Mouse (Mus musculus) mouse trophoblast stem cell (cell line): ENCODE data around the gene Syt14.

Experiments
- in situ Hi-C, 2 experiments: fragments of 300-500 bp; cut with MseI, MboI; formaldehyde crosslinking; loops; 2 replicates in 1 of 2; 3 replicates in 1 of 2; pipeline ENCODE4 v1.15.1; 2025

The Syt14 gene

DNA sequence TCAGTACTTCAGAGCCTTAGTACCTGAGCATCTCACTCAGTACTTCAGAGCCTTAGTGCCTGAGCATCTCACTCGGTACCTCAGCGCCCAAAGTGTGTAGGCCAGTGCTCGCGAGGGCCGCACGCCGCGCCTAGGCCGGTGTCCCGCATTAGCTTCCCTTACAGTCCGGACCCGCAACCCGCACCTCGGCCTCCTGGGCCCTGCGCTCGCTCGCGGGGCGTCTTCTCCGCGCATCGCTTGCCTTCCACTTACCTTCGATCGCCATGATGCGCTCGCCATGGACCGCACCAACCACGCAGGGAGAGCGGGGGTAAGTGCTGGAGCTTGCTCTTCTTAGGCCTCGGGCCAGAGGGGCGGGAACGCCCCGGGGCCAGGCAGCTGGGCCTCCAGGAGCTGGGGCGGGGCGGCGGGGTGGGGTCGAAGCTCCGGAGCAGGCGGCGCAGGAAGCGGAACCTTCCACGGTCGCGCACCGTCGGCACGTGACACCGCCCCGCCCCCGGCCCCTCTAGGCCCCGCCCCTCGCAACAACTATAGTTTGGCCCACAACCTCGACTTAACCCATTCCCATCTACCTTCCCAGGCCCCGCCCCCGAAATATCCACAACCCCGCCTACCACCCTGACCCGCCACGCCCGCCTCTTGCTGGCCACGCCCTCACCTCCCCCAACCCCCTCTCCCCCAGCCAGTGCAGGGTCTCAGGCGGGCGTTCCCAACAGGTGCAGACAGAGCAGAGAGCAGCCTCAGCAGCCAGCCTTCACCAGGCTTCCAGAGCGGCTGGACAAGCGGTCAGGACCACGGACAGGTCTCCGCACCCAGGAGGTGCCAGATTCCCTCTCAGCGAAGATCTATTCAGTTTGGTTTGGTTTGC, at the start of gene Syt14:
Gene Syt14, minus strand, starts transcription at position 405 of the 868 bp plus-strand sequence.
- in situ Hi-C loops: no loop called here

DNA sequence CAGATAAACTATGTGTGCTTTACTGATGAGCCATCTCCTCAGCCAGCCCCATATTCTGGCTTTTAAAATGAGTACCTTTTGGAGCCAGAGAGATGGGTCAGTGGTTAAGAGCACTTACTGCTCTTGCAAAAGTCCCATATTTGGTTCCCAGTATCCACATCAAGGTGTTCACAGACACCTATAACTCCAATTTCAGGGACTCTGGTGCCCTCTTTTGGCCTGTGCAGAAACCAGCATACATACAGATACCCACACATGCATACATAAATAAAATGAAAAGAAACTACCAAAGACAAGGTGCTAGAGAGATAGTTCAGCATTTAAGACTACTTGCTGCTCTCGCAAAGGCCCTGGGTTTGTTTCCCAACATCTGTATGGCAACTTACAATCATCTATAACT, 48.4 kb upstream of the Syt14 start:
- in situ Hi-C loops: no loop called here

DNA sequence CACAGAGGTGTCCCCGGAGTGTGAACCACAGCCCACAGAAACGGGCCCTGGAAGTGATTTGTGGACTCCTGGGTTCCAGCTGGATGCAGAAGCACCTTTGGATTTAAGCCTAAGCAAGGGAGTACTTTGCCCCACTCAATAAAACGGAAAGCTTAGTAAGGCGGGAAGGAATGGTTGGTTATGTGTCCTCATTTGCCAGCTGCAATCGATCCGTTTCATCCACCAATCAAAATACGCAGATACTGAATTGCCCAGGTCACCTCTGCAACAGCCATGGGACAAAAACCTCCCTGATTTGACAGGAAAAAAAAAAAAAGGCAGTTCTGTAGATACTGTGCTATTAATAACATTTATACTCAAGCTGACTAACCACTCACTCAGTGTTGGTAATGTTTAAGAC, 47.5 kb upstream of the Syt14 start:
- in situ Hi-C loops: no loop called here

DNA sequence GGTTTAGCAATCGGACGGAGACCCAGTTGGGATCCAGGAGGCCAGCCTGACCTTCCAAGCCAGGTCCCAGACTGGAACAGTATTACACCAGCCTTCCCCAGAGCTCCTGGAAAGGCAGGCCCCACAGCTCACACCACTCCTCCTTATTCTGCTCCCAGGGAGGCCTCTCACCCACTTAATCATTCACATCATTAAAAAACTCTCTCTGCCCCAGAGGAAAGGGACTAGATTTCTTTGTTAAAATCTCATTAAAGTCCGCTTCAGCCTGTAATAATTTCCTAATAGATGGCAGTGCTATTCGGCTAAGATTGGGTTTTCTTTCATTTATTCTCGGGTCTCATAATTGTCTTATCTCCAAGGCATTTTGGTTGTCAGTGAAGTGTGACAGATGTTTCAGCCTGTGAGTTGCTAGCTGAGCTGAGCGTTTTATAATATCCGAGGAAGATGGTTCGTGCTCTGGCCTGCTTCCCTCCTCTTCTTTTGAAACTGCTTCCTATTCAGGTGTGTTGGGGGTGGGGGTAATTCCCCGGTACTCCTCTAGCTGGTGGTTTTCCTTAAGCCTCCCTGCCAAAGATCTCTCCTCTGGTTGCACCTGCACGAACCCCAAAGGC, 46.8 kb upstream of the Syt14 start:
- in situ Hi-C loops: no loop called here

DNA sequence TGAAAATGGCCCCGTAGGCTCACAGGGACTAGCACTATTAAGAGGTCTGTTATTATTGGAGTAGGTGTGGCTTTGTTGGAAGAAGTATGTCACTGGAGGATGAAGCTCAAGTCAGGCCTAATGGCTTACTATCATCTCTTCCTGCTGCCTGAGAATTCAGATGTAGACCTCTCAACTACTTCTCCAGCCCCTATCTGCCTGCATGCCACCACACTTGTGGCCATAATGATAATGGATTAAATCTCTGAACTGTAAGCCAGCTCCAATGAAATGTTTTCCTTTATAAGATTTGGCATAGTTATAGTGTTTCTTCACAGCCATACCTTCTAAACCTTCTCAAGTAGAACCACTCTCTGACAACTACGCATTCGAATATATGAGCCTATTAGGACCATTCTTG, 27.0 kb upstream of the Syt14 start:
- in situ Hi-C loops: no loop called here

DNA sequence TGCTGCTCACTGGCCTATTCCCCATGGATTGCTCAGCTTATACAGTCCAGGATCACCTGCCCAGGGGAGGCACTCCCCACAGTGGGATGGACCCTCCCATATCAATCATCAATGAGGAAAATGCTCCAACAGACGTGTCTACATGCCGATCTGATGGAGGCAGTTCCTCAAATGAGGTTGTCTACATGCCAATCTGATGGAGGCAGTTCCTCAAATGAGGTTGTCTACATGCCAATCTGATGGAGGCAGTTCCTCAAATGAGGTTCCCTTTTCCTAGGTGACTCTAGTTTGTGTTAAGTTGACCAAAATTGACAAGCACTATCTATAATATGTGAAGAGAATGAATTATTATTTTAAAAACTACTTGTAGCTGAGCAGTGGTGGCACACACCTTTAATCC, 24.6 kb upstream of the Syt14 start:
- in situ Hi-C loops: no loop called here

DNA sequence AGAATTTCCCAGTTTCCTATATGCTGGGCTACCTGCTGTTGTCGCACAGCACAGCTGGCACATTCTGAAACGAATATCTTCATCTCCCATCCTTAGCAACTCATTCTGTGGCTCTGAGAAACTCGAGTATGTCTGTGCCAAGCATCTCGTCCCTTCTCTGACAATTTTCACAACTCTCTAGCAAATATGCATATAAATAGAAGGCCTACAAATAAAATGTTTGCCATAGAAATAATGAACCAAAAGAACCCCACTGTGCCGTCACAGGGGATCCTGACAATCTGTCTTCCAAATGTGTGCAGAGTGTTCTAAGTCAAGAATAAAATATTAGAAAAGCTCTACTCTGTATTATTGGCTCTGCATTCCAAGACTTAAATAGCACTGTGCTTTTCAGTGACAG, 24.0 kb upstream of the Syt14 start:
- in situ Hi-C loops: no loop called here

DNA sequence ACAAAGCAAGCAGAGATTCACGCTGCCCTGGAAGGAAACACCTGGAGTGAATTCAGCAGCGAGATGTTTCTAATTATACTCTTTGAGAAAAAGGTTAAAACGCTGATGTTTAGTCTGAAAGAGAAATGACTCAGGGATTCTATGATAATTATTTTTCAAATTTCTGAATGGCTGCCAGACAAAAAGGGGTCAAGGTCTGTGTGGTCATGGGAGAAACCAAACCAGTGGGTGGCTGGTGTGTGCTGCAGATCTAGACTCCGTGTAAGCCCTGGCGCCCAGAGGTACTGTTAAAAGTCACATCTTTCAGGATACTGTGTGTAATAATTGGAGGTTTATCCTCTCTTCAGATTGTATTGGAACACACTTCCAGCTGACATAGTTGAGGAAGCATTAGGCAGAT, 18.8 kb upstream of the Syt14 start:
- in situ Hi-C loops: no loop called here

DNA sequence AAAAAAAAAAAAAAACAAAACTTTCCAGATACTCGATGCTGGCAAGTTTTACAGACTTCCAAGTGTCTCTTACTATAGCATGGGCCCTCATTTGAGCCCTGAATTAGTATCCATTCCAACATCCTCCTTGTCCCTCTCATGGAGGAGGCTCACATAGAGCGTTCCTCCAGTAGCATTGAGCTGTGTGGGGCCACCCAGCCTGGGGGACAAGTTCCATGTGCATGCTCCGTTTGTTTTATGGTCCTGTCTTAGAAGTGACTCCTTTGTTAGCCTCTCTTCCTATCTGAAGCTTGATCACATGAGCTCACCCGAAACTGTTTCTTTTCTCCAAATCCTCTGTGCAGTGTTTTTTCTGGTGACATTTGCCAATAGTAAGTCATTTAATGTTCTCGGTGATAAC, 17.5 kb upstream of the Syt14 start:
- in situ Hi-C loops: no loop called here

DNA sequence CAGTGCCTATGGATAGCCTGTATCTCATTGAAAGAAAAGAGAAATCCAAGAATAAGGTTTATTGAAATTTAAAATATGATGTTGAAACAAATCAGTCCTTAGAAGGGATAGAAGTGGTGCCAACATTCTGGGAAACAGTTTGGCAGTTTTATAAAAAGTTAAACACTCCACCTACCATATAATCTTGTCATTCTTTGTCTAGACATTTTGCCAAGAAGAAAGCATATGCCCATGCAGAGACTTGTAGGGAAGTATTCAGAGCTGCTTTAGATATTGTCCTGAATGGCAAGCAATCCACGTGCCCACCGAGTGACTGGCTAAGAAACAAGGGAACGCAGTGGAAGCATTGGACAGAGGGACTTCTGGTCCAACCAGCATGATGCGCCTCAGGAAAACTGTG, 12.0 kb upstream of the Syt14 start:
- in situ Hi-C loops: no loop called here

DNA sequence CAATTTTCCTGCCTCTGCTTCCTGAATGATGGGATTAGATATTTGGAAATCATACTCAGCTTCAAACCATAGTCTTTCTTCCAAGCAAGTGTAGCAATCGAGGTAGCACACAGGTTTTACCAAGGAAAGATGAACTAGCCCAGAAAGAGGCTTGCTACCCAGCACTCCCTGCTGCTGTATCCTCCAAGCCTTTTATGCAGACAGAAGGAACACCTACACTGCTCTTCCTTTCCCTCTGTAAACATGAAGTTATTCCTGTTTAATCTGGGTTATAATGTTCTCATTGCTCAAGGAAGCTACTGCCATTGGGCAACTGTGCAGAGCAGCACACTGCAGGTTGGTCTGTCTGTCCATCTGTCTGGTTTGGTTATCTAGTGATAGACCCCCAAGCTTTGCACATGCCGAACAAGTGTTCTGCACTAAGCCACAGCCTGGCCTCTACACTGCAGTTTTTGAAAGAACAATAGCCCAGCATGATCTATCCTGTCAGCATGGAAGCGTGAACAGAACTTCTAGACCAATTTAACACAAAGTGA, 7.3 kb upstream of the Syt14 start:
- in situ Hi-C loops: no loop called here

DNA sequence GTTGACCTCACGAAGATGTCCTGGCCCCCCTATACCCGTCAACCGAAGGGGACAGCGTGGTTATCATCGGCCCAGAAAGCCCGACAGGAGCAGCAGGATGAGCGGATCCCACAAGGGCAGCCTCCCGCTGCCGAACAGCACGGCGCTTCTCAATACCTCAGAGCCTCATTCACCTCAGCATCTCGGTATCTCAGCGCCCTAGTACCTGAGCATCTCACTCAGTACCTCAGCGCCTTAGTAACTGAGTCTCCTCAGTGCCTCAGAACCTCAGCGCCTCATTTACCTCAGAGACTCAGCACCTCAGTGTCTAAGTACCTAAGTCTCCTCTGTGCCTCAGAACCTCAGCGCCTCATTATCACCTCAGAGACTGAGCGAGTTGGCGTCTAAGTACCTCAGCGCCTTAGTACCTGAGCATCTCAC, 614 bp downstream of the Syt14 start:
- in situ Hi-C loops: no loop called here

DNA sequence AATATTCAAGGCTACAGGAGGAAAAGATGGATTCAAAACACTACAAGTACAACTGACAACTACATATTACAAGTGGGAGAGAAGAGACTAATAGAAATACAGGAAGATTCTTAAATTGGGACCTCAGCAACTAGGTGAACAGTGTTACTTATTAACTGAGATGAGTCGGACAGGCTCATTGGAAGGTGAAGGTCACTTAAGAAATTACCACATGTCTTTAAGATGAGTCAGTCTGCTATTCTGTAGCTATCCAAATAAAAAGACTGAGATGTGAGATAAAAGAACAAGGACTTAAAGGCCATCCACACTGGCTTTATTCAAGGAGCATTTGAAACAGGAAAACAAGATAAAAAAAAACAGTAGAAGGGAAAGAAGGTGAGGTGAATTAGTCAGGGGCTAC, 11.3 kb downstream of the Syt14 start:
- in situ Hi-C loops: no loop called here

DNA sequence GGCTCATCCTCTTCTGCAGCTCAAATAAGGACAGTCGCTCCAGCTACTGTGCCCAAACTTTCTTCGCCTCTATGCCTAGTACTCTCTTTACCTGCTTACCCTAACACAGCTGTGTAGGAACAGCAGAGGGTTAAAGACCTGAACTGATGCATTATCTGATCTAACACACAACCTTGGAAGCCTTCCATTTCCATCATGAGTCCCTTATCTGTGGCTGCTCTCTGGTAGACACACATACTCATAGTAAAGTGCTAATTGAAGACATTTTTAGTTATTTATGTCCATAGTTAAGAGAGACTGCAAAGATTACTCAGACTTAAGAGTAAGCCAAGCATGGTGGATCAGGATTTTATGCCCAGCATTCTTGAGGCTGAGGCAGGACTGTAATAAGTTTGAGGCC, 23.2 kb downstream of the Syt14 start:
- in situ Hi-C loops: no loop called here

DNA sequence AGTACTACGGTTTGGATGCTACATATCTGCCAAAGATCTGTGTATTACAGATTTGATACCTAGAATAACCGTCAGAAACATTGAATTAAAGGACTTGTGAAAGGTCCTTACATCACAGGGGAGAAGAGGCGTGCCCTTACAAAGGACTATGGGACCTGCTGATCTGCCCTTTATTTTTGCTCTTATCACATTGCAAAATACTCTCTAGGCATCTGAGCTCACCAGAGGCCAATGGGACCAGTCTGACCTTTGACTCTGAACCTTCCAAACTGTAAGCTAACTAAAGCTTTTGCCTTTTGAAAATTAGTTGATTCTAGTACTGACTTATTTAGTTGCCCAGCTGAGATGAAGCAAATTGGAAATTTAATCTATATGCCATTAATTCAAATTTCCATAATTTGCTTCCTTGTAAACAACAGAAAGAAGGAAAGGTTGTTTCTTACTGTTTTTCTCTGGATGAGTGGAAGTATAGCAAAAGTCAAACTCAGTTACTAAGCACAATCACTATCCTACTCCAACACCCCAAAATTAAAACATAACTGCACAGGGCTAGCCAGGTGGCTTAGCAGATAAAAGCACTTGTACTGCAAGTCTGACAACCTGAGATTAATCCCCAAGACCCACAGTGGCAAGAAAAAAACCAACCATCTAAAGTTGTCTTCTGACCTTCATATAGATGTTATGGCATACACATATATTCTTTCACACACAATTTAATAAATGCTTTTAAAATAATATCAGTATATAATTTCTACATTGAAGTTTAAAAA, 24.4 kb downstream of the Syt14 start:
- in situ Hi-C loops: no loop called here

DNA sequence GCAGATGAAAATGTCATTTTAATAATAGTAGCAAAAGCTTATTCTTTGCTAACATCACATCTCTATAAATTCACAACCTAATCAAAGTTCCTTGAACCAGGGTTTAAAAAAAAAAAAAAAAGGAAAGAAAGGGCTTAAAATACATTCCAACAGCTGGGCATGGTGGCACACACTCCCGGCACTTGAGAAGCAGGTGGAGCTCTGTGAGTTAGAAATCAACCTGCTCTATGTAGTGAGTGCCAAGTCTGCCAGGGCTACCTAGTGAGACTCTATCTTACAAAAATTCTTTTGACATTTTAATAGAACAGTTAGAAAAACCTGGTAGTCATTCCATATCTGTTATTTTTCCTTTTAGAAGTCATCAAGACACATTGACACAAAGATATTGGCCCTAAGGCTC, 31.0 kb downstream of the Syt14 start:
- in situ Hi-C loops: no loop called here

DNA sequence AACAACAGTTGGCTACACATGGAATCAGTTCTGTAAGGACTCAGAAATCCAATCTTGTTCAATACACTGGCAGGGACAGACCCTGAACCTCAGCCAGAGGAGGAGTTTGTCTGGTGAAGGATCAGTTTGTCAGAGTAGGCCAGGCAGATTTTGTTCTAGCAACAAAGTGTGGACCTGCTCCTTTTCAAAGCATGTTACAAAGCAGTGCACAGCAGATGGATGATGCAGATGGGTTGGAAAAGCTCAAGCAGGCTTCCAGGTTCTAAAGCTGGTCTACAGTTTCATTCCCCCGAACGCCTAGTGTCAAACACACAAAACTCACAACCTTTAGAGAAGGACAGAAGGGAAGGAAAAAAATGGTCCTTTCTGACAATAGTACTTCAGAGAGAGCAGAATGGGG, 31.6 kb downstream of the Syt14 start:
- in situ Hi-C loops: no loop called here

DNA sequence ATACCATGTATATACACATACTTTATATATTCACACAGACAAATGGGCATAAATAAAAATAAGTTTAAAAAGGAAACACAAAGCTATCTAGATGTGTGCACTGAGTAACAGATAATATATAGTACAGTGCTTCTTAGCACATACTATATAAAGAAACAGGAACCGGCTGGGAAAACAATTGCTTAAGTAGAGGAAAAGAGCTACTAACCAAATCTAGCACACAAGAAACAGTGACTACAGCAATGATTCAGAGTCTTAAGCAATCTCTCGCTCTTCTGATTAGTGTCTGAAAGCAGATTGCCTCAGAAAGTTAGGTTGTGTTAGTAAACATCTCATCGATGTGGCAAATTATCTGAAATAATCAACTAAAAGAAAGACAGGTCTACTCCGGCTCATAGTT, 33.3 kb downstream of the Syt14 start:
- in situ Hi-C loops: no loop called here

DNA sequence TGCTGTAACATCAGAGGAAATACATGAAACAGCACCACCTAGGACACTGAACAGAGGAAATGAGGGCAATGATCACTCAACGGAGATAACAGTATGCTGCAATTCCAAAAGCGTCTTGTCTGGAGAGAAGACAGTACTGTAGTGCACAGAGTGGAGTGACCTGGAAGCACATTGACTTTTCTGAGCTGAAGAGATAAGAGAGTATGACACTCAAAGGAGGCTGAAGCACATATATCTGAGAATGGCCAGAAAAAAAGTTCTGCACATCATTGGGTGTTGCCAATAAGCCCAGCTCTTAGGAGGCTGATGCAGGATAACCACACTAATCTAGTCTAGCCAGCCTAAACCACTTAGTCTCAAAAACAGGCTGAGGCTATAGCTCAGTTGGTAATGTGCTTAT, 34.0 kb downstream of the Syt14 start:
- in situ Hi-C loops: no loop called here

DNA sequence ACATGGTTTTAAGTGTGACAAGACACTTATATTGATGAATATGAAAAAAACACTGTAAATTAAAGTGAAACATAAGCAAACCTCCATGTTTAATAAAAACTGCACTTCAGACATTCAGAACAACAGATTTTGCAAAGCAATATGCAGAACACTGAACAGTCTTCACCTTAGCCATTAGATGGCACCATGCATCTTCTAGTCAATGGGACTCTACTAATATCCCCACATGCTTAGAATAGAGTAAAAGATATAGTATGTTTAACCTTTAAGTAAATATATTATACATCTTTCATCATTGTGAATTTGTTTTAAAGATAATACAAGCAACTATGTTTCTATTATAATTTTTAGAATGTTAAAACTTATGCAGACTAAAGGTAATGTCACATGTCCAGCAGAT, 34.7 kb downstream of the Syt14 start:
- in situ Hi-C loops: no loop called here

DNA sequence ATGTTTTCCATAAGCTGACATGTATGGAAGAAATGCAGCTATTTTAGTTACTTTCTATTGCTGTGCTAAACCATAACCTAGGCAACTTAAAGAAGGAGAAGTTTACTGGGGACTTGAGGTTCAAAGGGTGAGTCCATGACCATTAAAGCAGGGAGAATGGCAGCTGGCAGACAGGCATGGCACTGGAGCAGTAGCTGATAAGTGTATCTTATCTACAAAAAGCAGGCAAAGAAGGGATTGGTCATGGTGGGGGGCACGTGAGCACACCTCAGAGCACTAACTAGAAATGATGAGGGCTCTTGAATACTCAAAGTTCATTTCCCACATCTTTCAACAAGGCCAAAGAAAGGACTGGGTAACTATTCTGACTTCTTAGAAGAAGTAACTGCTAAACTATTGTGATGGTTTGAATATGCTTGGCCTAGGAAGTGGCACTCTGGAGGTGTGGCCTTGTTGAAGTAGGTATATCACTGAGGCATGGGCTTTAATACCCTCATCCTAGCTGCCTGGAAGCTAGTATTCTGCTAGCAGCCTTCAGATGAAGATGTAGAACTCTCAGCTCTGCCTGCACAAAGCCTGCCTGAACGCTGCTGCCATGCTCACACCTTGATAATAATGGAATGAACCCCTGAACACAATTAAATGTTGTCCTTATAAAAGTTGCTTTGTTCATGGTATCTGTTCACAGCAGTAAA, 41.2 kb downstream of the Syt14 start:
- in situ Hi-C loops: no loop called here

DNA sequence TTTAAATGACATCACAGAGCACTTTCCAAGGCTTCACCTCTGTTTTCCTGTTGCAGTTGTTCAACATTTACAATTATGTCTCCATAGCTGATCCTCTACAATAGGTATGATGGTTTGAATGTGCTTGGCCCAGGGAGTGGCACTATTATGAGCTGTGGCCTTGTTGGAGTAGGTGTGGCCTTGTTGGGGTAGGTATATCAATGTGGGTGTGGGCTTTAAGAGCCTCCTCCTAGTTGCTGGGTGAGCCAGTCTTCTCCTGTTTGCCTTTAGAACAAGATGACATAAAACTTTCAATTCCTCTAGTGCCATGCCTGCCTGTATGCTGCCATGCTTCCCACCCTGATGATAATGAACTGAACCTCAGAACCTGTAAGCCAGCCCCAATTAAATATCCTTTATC, 42.1 kb downstream of the Syt14 start:
- in situ Hi-C loops: no loop called here
